Mouse (Mus musculus): Measurements from ENCODE around the gene Zmynd15.

DNA sequence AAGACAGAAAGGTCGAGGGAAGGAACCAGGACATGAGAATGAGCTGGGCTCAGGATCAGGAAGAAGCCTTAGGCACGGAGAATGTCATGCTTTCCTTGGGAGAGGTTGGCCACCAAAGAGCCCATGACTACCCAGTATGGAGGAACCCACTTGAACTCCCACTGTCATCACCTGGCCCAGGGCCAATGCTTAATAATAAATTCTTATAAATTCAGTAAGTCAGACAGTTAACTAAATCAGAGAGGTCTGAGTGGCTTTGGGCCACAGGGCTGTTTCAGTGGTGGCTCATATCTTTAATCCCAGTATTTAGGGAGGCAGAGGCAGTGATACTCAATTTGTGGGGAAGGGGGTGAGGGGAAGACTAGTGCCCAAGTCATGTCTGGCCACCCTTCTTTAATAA is 8.3 kb upstream of the Zmynd15 start:
- TF ChIP-seq CTCF (conservative IDR thresholded peaks at IDR 0.05; ENCODE audit: low read length) (no peak), POU5F1 (IDR thresholded peaks at IDR 0.05; ENCODE audit: borderline replicate concordance, low read length) (no peak), NANOG (IDR thresholded peaks at IDR 0.05; ENCODE audit: borderline replicate concordance, low read length) (no peak)
